Mouse (Mus musculus) skeletal muscle tissue, postnatal 0 days (tissue): ENCODE data around the gene Galnt3. TPM values are rescaled to one million over a fixed set of nuclear protein-coding genes. Genes with fewer than 3 reads are reported as not detected.

Experiments
- polyA plus RNA-seq: library from polyadenylated mRNA; unstranded; fragments of >200 nt; fragmentation: Nextera tagmentation; extraction: Ambion mirVana; gene quantifications from 2 replicates; pipeline ENCODE4 v1.2.1, GENCODE M21; 2015

The Galnt3 gene
- 0.37 and 0.40 TPM in 2 replicates for polyA plus RNA-seq

GRCm38 (mm10) chr2:66124591-66125271 is at the start of gene Galnt3:
Gene Galnt3, minus strand, starts transcription at chr2:66124994.

Other genes starting within 250 kb of the Galnt3 start
- 2.2 and 2.3 TPM in 2 replicates for gene Ttc21b, start 131.6 kb upstream of the Galnt3 start, polyA plus RNA-seq